Mouse (Mus musculus): Measurements from ENCODE around the gene Dapk1.

- no peak for TF ChIP-seq CTCF (IDR thresholded peaks at IDR 0.05; ENCODE audit: control insufficient read depth, insufficient read depth, low read length)
- no peak for TF ChIP-seq POLR2A (IDR thresholded peaks at IDR 0.05; ENCODE audit: borderline replicate concordance, control insufficient read depth, low read depth, low read length)
Measured at GRCm38 (mm10) chr13:60670605-60671004, 68.9 kb downstream of the Dapk1 start.
